Mouse (Mus musculus) lung, adult 2 months (tissue): Measurements from ENCODE around the gene Smcp.

Source experiments
- CTCF ChIP-seq: fragments of 200-500 bp; IDR thresholded peaks from 2 replicates; pipeline ENCODE4 v1.5.1; 2011; ENCODE audit warnings: mild to moderate bottlenecking, low read length, control low read depth; ENCODE audit not compliant: insufficient read depth
- POLR2A ChIP-seq: fragments of 200-500 bp; IDR thresholded peaks from 2 replicates; pipeline ENCODE4 v1.6.1; 2011; ENCODE audit warnings: low read depth, mild to moderate bottlenecking, control low read depth, low read length, borderline replicate concordance; ENCODE audit errors: extremely low read depth

DNA sequence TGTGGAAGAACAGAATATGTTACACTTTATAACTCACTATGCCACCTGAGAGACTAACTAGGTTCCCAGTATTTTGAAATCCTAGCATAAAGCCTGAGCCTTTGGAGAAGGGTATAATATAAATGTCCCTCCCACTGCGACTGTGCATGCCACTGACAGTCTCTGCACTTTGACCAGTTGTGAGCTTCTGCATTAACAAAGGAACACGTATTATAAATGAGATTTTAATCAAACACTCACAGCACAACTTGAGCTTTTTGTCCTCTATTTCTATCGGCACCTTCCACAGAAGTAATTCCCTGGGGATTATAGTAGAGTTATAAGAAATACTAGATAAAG is 49.8 kb upstream of the Smcp start:
- TF ChIP-seq CTCF (no peak), POLR2A (no peak)
